Mouse (Mus musculus): ENCODE measurements around the gene Nmnat1. TPM values are rescaled to one million over a fixed set of nuclear protein-coding genes. Genes with fewer than 3 reads are reported as not detected.
"Not testable (repeated sequence)": the region's sequence is repeated elsewhere in the genome, so short reads cannot be mapped to it uniquely, and the experiment has no call there.

Nmnat1 gene
- polyA plus RNA-seq, 1 experiment from 2014 or later: 8.6 TPM

GRCm38 (mm10) chr4:149485825-149486206 is 814 bp upstream of the Nmnat1 start:
- no peaks in the 10 kb centered on the region for H3K9me3 ChIP-seq
- peaks cover 21% of the 10 kb centered on the region for H3K4me1 ChIP-seq
- H3K36me3 ChIP-seq: peaks cover 37% of the 10 kb centered on the region
- ATAC-seq (ENCODE audit: insufficient number of reproducible peaks, low FRiP score, low TSS enrichment, low read depth): no peak
- H3K4me3 ChIP-seq: peak overlapping the region; percentile 65
- peak overlapping the region; percentile 68 for H3K9ac ChIP-seq
- H3K27ac ChIP-seq: peak overlapping the region; percentile 80
- peak overlapping the region; percentile 65 for H3K4me2 ChIP-seq
- WGBS: under 1% methylated on average over 10 of the region's 10 CpGs
- H3K27me3 ChIP-seq: no peaks in the 10 kb centered on the region

- Histone ChIP-seq H3K27me3 (no peaks in the 10 kb centered on the region), H3K9me3 (no peaks in the 10 kb centered on the region), H3K9ac (peak overlapping the region; percentile 68), H3K4me1 (peaks cover 21% of the 10 kb centered on the region), H3K27ac (peak overlapping the region; percentile 80; the same call in 1 of the 2 replicates), H3K4me2 (peak overlapping the region; percentile 65), H3K4me3 (peak overlapping the region; percentile 65), H3K36me3 (peaks cover 27% of the 10 kb centered on the region)
- ATAC-seq (ENCODE audit: insufficient number of reproducible peaks, low FRiP score, low TSS enrichment, low read depth): no peak
- WGBS: 47% methylated on average over 3 of the region's 3 CpGs
Measured at GRCm38 (mm10) chr4:149484566-149484965, 436 bp downstream of the Nmnat1 start.

- H3K4me1 ChIP-seq: no peaks in the 10 kb centered on the region
- 85% methylated on average over 11 of the region's 11 CpGs for WGBS
- ATAC-seq (ENCODE audit: insufficient number of reproducible peaks, low FRiP score, low TSS enrichment, low read depth): no peak
- no peak within 1 kb of the TSS for H3K4me2 ChIP-seq
- no peak within 1 kb of the TSS for H3K4me3 ChIP-seq
- H3K9ac ChIP-seq: no peak within 1 kb of the TSS
- no peak within 1 kb of the TSS for H3K27ac ChIP-seq
- H3K36me3 ChIP-seq: peaks cover 25% of the 10 kb centered on the region
- H3K27me3 ChIP-seq: no peaks in the 10 kb centered on the region
- H3K9me3 ChIP-seq: no peaks in the 10 kb centered on the region
Measured at GRCm38 (mm10) chr4:149477078-149477477, 7.9 kb downstream of the Nmnat1 start, which contains the start of gene Tmem274. Gene Tmem274, plus strand, starts transcription at chr4:149477378.

- no peak for ATAC-seq (ENCODE audit: insufficient number of reproducible peaks, low FRiP score, low TSS enrichment, low read depth)
- H3K9ac ChIP-seq: no peak overlapping the region
- no peak overlapping the region for H3K27ac ChIP-seq
- H3K4me1 ChIP-seq: no peaks in the 10 kb centered on the region
- no peaks in the 10 kb centered on the region for H3K9me3 ChIP-seq
- H3K4me2 ChIP-seq: no peak overlapping the region
- H3K27me3 ChIP-seq: no peaks in the 10 kb centered on the region
- H3K36me3 ChIP-seq: peaks cover 30% of the 10 kb centered on the region
- no peak overlapping the region for H3K4me3 ChIP-seq
- WGBS: 78% methylated on average over 7 of the region's 7 CpGs
Measured at GRCm38 (mm10) chr4:149475096-149475495, 9.9 kb downstream of the Nmnat1 start.

- H3K4me1 ChIP-seq: no peaks in the 10 kb centered on the region
- 97% methylated on average over 3 of the region's 3 CpGs for WGBS
- no peak overlapping the region for H3K4me3 ChIP-seq
- no peak overlapping the region for H3K9ac ChIP-seq
- no peak overlapping the region for H3K27ac ChIP-seq
- no peak overlapping the region for H3K4me2 ChIP-seq
- peaks cover 41% of the 10 kb centered on the region for H3K36me3 ChIP-seq
- ATAC-seq (ENCODE audit: insufficient number of reproducible peaks, low FRiP score, low TSS enrichment, low read depth): no peak
- no peaks in the 10 kb centered on the region for H3K9me3 ChIP-seq
- no peaks in the 10 kb centered on the region for H3K27me3 ChIP-seq
Measured at GRCm38 (mm10) chr4:149469557-149469956, 15.4 kb downstream of the Nmnat1 start.

GRCm38 (mm10) chr4:149463435-149463950 is 21.5 kb downstream of the Nmnat1 start:
- Histone ChIP-seq H3K27ac (no peak overlapping the region), H3K4me3 (no peak overlapping the region), H3K4me1 (no peaks in the 10 kb centered on the region), H3K9ac (no peak overlapping the region), H3K27me3 (no peaks in the 10 kb centered on the region), H3K4me2 (no peak overlapping the region), H3K36me3 (peaks cover 9% of the 10 kb centered on the region), H3K9me3 (no peaks in the 10 kb centered on the region)
- 80% methylated on average over 6 of the region's 6 CpGs for WGBS
- no peak for ATAC-seq (ENCODE audit: insufficient number of reproducible peaks, low FRiP score, low TSS enrichment, low read depth)

GRCm38 (mm10) chr4:149462305-149462971 is 22.6 kb downstream of the Nmnat1 start:
- no peaks in the 10 kb centered on the region for H3K4me1 ChIP-seq
- no peaks in the 10 kb centered on the region for H3K9me3 ChIP-seq
- H3K4me3 ChIP-seq: no peak overlapping the region
- H3K27ac ChIP-seq: no peak overlapping the region
- peaks cover 2% of the 10 kb centered on the region for H3K36me3 ChIP-seq
- no peak for ATAC-seq (ENCODE audit: insufficient number of reproducible peaks, low FRiP score, low TSS enrichment, low read depth)
- no peak overlapping the region for H3K9ac ChIP-seq
- H3K4me2 ChIP-seq: no peak overlapping the region
- no peaks in the 10 kb centered on the region for H3K27me3 ChIP-seq
- WGBS: 73% methylated on average over 6 of the region's 6 CpGs

- Histone ChIP-seq H3K4me3 (no peak overlapping the region), H3K9ac (no peak overlapping the region), H3K9me3 (no peaks in the 10 kb centered on the region), H3K4me2 (no peak overlapping the region), H3K27me3 (no peaks in the 10 kb centered on the region), H3K4me1 (no peaks in the 10 kb centered on the region), H3K36me3 (no peaks in the 10 kb centered on the region), H3K27ac (no peak overlapping the region)
- ATAC-seq (ENCODE audit: insufficient number of reproducible peaks, low FRiP score, low TSS enrichment, low read depth): no peak
- WGBS: 63% methylated on average over 6 of the region's 7 CpGs
Measured at GRCm38 (mm10) chr4:149461579-149462304, 23.3 kb downstream of the Nmnat1 start.

- not testable (repeated sequence) for H3K27me3 ChIP-seq; H3K36me3 ChIP-seq; H3K27ac ChIP-seq; H3K4me3 ChIP-seq; H3K9me3 ChIP-seq; H3K4me2 ChIP-seq; H3K9ac ChIP-seq; ATAC-seq (ENCODE audit: insufficient number of reproducible peaks, low FRiP score, low TSS enrichment, low read depth); H3K4me1 ChIP-seq
- WGBS: 83% methylated on average over 2 of the region's 2 CpGs
Measured at GRCm38 (mm10) chr4:149460475-149460874, 24.5 kb downstream of the Nmnat1 start.

GRCm38 (mm10) chr4:149459425-149459824 is 25.6 kb downstream of the Nmnat1 start:
- H3K9ac ChIP-seq: no peak overlapping the region
- no peak overlapping the region for H3K4me2 ChIP-seq
- no peak overlapping the region for H3K27ac ChIP-seq
- H3K9me3 ChIP-seq: no peaks in the 10 kb centered on the region
- H3K4me3 ChIP-seq: no peak overlapping the region
- no peaks in the 10 kb centered on the region for H3K36me3 ChIP-seq
- no peak for ATAC-seq (ENCODE audit: insufficient number of reproducible peaks, low FRiP score, low TSS enrichment, low read depth)
- no peaks in the 10 kb centered on the region for H3K4me1 ChIP-seq
- WGBS: 73% methylated on average over 1 of the region's 1 CpGs
- H3K27me3 ChIP-seq: no peaks in the 10 kb centered on the region

GRCm38 (mm10) chr4:149458526-149458925 is 26.5 kb downstream of the Nmnat1 start:
- no peak overlapping the region for H3K4me3 ChIP-seq
- H3K9me3 ChIP-seq: no peaks in the 10 kb centered on the region
- no peak for ATAC-seq (ENCODE audit: insufficient number of reproducible peaks, low FRiP score, low TSS enrichment, low read depth)
- no peaks in the 10 kb centered on the region for H3K36me3 ChIP-seq
- no peak overlapping the region for H3K4me2 ChIP-seq
- 52% methylated on average over 5 of the region's 5 CpGs for WGBS
- no peak overlapping the region for H3K27ac ChIP-seq
- no peaks in the 10 kb centered on the region for H3K4me1 ChIP-seq
- no peaks in the 10 kb centered on the region for H3K27me3 ChIP-seq
- H3K9ac ChIP-seq: no peak overlapping the region

- 77% methylated on average over 6 of the region's 6 CpGs for whole genome bisulfite sequencing
- Histone ChIP-seq H3K36me3 (no peaks in the 10 kb centered on the region), H3K9ac (no peak overlapping the region), H3K4me1 (no peaks in the 10 kb centered on the region), H3K4me2 (no peak overlapping the region), H3K4me3 (no peak overlapping the region), H3K27me3 (no peaks in the 10 kb centered on the region), H3K27ac (no peak overlapping the region), H3K9me3 (no peaks in the 10 kb centered on the region)
- ATAC-seq (ENCODE audit: insufficient number of reproducible peaks, low FRiP score, low TSS enrichment, low read depth): no peak
Measured at GRCm38 (mm10) chr4:149457831-149458430, 27.1 kb downstream of the Nmnat1 start.
